Mouse (Mus musculus): ENCODE measurements around the gene Ms4a2. TPM values are rescaled to one million over a fixed set of nuclear protein-coding genes. Genes with fewer than 3 reads are reported as not detected.

Ms4a2 gene
- total and polyA plus RNA-seq, 3 experiments, result 0.12 to 0.16 TPM; not detected in 1

DNA sequence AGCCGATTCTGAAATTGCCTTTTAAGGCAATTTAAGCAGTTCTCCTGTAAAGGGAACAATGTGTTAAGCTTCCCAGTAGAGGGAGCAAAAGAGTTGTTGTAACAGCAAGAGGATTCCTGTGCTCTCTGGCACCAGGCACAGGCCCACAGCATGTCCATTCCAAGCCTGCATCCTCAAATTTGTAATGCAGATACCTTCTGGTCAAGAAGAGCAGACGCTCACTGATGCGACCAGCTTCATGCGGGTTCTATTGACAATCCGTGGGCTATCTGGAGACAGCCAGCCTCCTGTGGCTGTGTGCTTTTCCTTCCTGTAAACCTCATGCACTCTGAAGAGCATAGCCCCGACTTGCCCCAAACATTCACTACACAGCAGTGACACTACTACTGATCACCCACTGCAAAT is 12.0 kb downstream of the Ms4a2 start:
- Histone ChIP-seq H3K79me2 (replicated peaks; ENCODE audit: control insufficient read depth, insufficient read depth, low read length) (no peaks in the 10 kb centered on the region), H3K27me3 (ENCODE audit: control insufficient read depth, insufficient read depth, low read length) (no peaks in the 10 kb centered on the region), H3K36me3 (ENCODE audit: control insufficient read depth, insufficient read depth, low read length) (no peaks in the 10 kb centered on the region), H3K4me3 (no peak overlapping the region), H3K9ac (ENCODE audit: low read depth, low read length) (no peak overlapping the region), H3K4me1 (ENCODE audit: control insufficient read depth, insufficient read depth, low read length) (no peaks in the 10 kb centered on the region), H3K27ac (no peak overlapping the region)
- intact Hi-C loops (cut with DNase I), result loop anchor here (5.0 kb wide), 1 partner anchor 156 kb away; no protein-coding TSS in a partner anchor
- WGBS, result 14% methylated on average over 6 of the region's 6 CpGs
- DNase-seq, result no peak
- TF ChIP-seq POLR2A (IDR thresholded peaks at IDR 0.05; ENCODE audit: insufficient read depth, low read depth, low read length) (no peak), CTCF (IDR thresholded peaks at IDR 0.05) (peak; percentile 67)

GRCm38 (mm10) chr19:11608172-11608571 is 15.3 kb downstream of the Ms4a2 start:
- H3K27ac ChIP-seq, result no peak overlapping the region
- H3K4me1 ChIP-seq (ENCODE audit: control insufficient read depth, insufficient read depth, low read length), result no peaks in the 10 kb centered on the region
- peak in 1 of 2 experiments; percentile 38 for DNase-seq
- 6% methylated on average over 1 of the region's 1 CpGs for WGBS
- no peak overlapping the region for H3K9ac ChIP-seq (ENCODE audit: low read depth, low read length)
- no peak overlapping the region for H3K4me3 ChIP-seq
- peak; percentile 64 for TF ChIP-seq CTCF (IDR thresholded peaks at IDR 0.05)
- no peak for TF ChIP-seq EP300 (IDR thresholded peaks at IDR 0.05; ENCODE audit: insufficient read depth, low read depth, low read length)
- intact Hi-C loops (cut with DNase I), result no loop called here
- H3K79me2 ChIP-seq (replicated peaks; ENCODE audit: control insufficient read depth, insufficient read depth, low read length), result no peaks in the 10 kb centered on the region
- no peaks in the 10 kb centered on the region for H3K36me3 ChIP-seq (ENCODE audit: control insufficient read depth, insufficient read depth, low read length)
- no peaks in the 10 kb centered on the region for H3K27me3 ChIP-seq (ENCODE audit: control insufficient read depth, insufficient read depth, low read length)

GRCm38 (mm10) chr19:11604603-11605002 is 18.9 kb downstream of the Ms4a2 start, which contains the start of gene Ms4a6d:
Gene Ms4a6d (minus strand): TSS chr19:11604849.
- Histone ChIP-seq H3K27ac (no peak within 1 kb of the TSS), H3K27me3 (ENCODE audit: control insufficient read depth, insufficient read depth, low read length) (no peaks in the 10 kb centered on the region), H3K4me1 (ENCODE audit: control insufficient read depth, insufficient read depth, low read length) (no peaks in the 10 kb centered on the region), H3K79me2 (replicated peaks; ENCODE audit: control insufficient read depth, insufficient read depth, low read length) (no peaks in the 10 kb centered on the region), H3K36me3 (ENCODE audit: control insufficient read depth, insufficient read depth, low read length) (no peaks in the 10 kb centered on the region), H3K9ac (ENCODE audit: low read depth, low read length) (no peak within 1 kb of the TSS), H3K4me3 (no peak within 1 kb of the TSS)
- DNase-seq, result no peak
- intact Hi-C loops (cut with DNase I), result loop anchor here (5.0 kb wide), 1 partner anchor 252 kb away; no protein-coding TSS in a partner anchor
- no peak for TF ChIP-seq EP300 (IDR thresholded peaks at IDR 0.05; ENCODE audit: insufficient read depth, low read depth, low read length)
- TF ChIP-seq CTCF (IDR thresholded peaks at IDR 0.05), result no peak
- no peak for TF ChIP-seq POLR2A (IDR thresholded peaks at IDR 0.05; ENCODE audit: insufficient read depth, low read depth, low read length)
- WGBS, result 72% methylated on average over 2 of the region's 2 CpGs

DNA sequence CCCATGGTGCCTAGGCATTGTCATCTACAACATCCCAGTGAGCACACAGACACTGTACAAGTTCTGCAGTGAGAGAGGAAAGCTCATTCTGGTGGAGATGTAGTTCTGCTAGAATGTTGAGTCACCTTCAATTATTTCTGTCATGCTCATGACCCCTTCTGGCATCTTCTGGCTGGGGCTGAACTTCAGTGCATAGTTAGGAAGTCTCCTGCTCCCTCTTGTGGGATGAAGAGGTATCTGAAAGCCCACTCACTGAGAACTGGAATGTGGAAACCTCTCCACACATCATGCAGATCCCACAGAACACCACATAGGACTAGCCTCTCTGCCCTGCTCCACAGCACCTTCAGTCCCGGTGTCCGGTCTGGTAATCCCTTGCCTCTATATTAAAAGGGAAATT is 21.5 kb downstream of the Ms4a2 start:
- peak in 1 of 2 experiments; percentile 34 for DNase-seq
- Histone ChIP-seq H3K4me1 (ENCODE audit: control insufficient read depth, insufficient read depth, low read length) (no peaks in the 10 kb centered on the region), H3K27ac (no peak overlapping the region), H3K27me3 (ENCODE audit: control insufficient read depth, insufficient read depth, low read length) (no peaks in the 10 kb centered on the region), H3K79me2 (replicated peaks; ENCODE audit: control insufficient read depth, insufficient read depth, low read length) (no peaks in the 10 kb centered on the region), H3K4me3 (no peak overlapping the region), H3K36me3 (ENCODE audit: control insufficient read depth, insufficient read depth, low read length) (no peaks in the 10 kb centered on the region), H3K9ac (ENCODE audit: low read depth, low read length) (no peak overlapping the region)
- intact Hi-C loops (cut with DNase I), result loop anchor here (5.0 kb wide), 1 partner anchor 250 kb away; no protein-coding TSS in a partner anchor
- WGBS, result 66% methylated on average over 2 of the region's 2 CpGs
- TF ChIP-seq CTCF (IDR thresholded peaks at IDR 0.05) (peak; percentile 65), POLR2A (IDR thresholded peaks at IDR 0.05; ENCODE audit: insufficient read depth, low read depth, low read length) (no peak), EP300 (IDR thresholded peaks at IDR 0.05; ENCODE audit: insufficient read depth, low read depth, low read length) (no peak)

- H3K36me3 ChIP-seq (ENCODE audit: control insufficient read depth, insufficient read depth, low read length), result no peaks in the 10 kb centered on the region
- WGBS, result 70% methylated on average over 3 of the region's 3 CpGs
- H3K4me3 ChIP-seq, result no peak overlapping the region
- TF ChIP-seq POLR2A (IDR thresholded peaks at IDR 0.05; ENCODE audit: insufficient read depth, low read depth, low read length) (no peak), CTCF (IDR thresholded peaks at IDR 0.05) (no peak), EP300 (IDR thresholded peaks at IDR 0.05; ENCODE audit: insufficient read depth, low read depth, low read length) (no peak)
- H3K79me2 ChIP-seq (replicated peaks; ENCODE audit: control insufficient read depth, insufficient read depth, low read length), result no peaks in the 10 kb centered on the region
- H3K27ac ChIP-seq, result no peak overlapping the region
- DNase-seq, result no peak
- H3K27me3 ChIP-seq (ENCODE audit: control insufficient read depth, insufficient read depth, low read length), result no peaks in the 10 kb centered on the region
- no peak overlapping the region for H3K9ac ChIP-seq (ENCODE audit: low read depth, low read length)
- no peaks in the 10 kb centered on the region for H3K4me1 ChIP-seq (ENCODE audit: control insufficient read depth, insufficient read depth, low read length)
- intact Hi-C loops (cut with DNase I), result loop anchor here (5.0 kb wide), 1 partner anchor 249 kb away; no protein-coding TSS in a partner anchor
These were observed 22.2 kb downstream of the Ms4a2 start for GRCm38 (mm10) chr19:11601349-11601748.

- Histone ChIP-seq H3K9ac (ENCODE audit: low read depth, low read length) (no peak overlapping the region), H3K36me3 (ENCODE audit: control insufficient read depth, insufficient read depth, low read length) (no peaks in the 10 kb centered on the region), H3K4me3 (no peak overlapping the region), H3K4me1 (ENCODE audit: control insufficient read depth, insufficient read depth, low read length) (no peaks in the 10 kb centered on the region), H3K79me2 (replicated peaks; ENCODE audit: control insufficient read depth, insufficient read depth, low read length) (no peaks in the 10 kb centered on the region), H3K27me3 (ENCODE audit: control insufficient read depth, insufficient read depth, low read length) (no peaks in the 10 kb centered on the region), H3K27ac (no peak overlapping the region)
- DNase-seq, result no peak
- intact Hi-C loops (cut with DNase I), result no loop called here
- TF ChIP-seq POLR2A (IDR thresholded peaks at IDR 0.05; ENCODE audit: insufficient read depth, low read depth, low read length) (no peak), CTCF (IDR thresholded peaks at IDR 0.05) (no peak), EP300 (IDR thresholded peaks at IDR 0.05; ENCODE audit: insufficient read depth, low read depth, low read length) (no peak)
- WGBS, result 60% methylated on average over 2 of the region's 2 CpGs
These were observed 33.5 kb downstream of the Ms4a2 start for GRCm38 (mm10) chr19:11589891-11590449.
